Mouse (Mus musculus) kidney, adult 11 months (tissue): Measurements from ENCODE around the gene Rnf43.
A peak's percentile ranks its signal among the peaks of the same experiment; 100 is the strongest.

Experiments used
- DNase-seq: peaks from one replicate; pipeline ENCODE4 v3.0.0; 2022

Gene Rnf43

DNA sequence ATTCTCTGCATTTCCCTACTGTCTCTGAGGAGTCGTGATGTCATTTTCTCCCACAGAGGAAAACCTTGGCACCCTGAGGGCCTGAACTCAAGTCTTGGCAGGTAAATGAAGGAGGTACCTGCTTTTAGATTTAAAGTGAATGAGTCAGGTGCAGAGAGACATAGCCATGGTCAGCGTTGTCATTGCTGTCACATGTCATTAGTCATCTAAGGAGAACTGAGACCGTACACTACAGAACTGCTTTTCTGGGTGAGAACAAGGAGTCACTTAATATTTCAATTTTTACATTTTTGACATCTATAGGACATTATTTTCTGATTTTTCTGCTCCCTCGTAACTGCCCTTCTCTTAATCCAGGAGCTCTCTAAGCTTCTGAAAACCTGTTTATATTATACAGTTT is 16.0 kb downstream of the Rnf43 start:
- DNase-seq = no peak

DNA sequence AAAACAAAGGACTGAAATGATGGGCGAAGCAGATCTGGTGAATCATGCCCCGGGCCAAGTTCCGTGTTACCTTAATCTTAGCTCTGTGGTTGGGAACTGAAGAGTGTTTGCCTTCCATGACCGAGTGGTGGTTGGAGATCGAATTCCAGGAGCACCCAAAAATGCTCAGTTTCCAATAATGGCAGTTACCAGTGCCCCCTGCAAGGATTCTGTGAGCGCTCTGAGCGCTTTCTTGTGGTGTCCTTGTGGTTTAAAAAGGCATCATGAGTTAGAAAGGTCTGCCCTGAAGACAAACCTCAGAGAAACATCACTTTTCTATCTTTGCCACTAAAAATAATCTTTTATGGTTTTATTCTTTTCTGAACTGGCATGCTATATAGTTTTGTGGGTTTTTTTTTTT is 16.5 kb downstream of the Rnf43 start:
- no peak for DNase-seq

- no peak for DNase-seq
These were observed 18.3 kb downstream of the Rnf43 start for GRCm38 (mm10) chr11:87680786-87681185.

DNA sequence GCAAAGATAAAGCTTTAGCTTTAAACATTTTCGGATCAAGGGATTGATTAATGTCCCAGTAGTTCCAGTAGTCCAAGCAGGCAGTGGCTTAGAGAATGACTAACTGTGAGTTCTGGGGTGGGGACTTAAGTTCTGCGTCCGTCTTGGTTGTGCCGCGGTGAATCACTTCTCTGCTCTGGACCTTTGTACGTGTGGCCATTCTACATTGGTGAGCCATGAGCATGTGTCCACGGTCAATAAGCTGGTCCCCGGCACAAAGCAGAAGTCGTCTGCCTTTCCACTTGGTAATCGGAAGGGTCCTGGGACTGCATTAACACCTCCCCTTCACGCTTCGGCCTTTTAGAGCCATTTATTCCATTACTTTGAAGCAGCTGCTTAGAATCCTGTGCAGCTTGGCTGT is 19.6 kb downstream of the Rnf43 start:
- DNase-seq = no peak

DNA sequence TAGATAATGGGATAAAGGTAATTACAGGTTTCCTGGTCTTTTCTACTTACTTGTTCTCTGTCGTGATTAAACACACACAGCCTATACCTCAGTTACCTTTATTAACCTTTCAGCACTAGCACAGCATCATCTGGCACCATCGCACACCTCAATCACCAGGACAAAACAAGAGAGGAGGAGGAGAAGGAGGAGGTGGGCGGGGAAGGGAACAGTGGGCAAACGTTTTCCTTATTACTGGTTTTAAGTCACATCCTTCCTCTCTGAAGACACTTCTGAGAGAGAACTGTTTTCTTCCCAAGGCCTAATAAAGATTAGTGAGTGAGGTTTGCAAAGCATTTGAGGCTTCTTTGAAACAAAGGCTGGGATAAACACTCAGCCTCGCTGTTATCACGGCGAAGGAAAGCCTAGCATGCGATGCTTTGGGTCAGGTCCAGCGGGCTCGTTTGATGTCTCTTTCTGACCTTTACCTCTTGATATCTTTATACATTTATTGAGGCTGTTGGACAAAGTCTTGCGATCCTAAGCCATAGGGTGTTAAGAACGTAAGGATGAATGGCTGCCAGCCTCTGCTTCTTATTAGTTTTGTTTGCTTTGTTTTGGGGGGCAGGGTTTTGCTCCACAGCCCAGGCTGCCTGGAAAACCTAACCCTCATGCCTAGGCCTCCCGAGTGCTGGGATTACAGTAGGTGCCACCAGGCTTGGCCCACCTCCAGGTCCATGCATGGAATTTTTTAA is 20.5 kb downstream of the Rnf43 start:
- no peak for DNase-seq

- no peak for DNase-seq
These were observed 23.9 kb downstream of the Rnf43 start for GRCm38 (mm10) chr11:87686407-87686806.

- DNase-seq = no peak
These were observed 25.0 kb downstream of the Rnf43 start for GRCm38 (mm10) chr11:87687246-87688225.

- DNase-seq = no peak
These were observed 26.1 kb downstream of the Rnf43 start for GRCm38 (mm10) chr11:87688478-87689203.

- peak; percentile 81 for DNase-seq
These were observed 26.9 kb downstream of the Rnf43 start for GRCm38 (mm10) chr11:87689402-87689808.

- no peak for DNase-seq
These were observed 27.7 kb downstream of the Rnf43 start for GRCm38 (mm10) chr11:87690054-87690740.

DNA sequence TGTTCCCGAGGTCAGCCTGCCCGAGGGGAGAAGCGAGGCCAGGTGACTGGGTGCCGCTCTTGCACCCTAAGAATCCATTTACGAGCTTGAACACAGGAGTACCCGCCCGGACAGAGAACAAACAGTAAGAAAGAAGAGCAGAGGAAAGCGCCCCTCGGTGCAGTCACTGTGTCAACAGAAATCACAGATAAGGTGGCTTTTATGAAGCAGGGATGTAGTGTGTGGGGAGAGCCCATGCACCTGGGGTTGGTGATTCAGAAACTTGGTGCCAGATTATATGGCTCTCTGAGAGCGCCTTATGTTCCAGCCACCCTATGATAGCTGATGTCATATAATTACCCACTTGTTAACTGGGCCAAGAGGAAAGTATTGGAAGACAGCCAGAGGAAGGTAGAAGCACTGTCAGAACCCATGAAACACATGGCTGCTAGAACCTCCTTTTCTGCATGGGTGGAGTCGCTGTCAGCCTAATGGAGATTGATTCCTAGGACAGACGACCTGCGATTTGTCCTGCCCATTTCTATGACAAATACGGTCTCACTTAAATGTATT is 34.7 kb downstream of the Rnf43 start:
- DNase-seq = no peak

- no peak for DNase-seq
These were observed 35.6 kb downstream of the Rnf43 start for GRCm38 (mm10) chr11:87698126-87698525.

GRCm38 (mm10) chr11:87701108-87701507 is 38.6 kb downstream of the Rnf43 start:
- DNase-seq = no peak

GRCm38 (mm10) chr11:87701877-87702620 is 39.5 kb downstream of the Rnf43 start:
- DNase-seq = peak; percentile 36

DNA sequence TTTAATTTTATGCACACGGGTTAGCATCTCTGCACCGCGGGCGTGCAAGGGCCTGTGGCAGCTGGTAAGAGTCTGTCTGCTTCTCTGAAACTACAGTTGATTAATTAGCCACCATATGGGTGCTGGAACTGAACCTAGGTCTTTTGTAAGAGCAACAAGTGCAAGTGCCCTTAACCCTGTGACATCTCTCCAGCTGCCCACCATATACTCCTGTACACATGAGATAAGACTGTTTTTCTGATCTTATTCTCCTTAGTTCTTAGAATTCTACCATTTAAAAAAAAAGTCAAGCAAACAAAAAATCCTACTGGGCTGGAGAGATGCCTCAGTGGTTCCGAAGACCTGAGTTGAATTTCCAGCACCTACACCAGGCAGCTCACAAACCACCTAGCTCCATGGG is 41.1 kb downstream of the Rnf43 start:
- no peak for DNase-seq

DNA sequence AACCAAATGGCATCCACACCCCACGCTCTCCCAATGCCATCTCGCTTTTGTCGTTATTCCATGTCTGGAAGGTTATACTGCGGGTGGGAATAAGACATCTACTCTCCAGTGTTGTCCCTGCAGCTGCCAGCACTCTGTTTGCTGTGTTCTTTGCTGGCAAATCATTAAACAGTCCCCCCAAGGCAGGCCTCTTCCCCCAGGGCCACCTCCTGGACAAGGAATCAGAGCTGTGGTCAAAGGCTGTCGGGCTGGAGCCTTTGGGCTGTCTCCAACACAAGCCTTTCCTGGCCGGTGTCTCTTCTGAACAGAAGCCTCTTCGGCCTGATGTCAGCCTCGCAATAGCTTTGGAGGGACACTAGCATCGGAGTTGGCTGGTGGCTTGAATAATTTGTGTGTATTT is 41.8 kb downstream of the Rnf43 start:
- peak; percentile 73 for DNase-seq

- DNase-seq = no peak
These were observed 45.0 kb downstream of the Rnf43 start for GRCm38 (mm10) chr11:87707570-87707969.

- no peak for DNase-seq
These were observed 46.5 kb downstream of the Rnf43 start for GRCm38 (mm10) chr11:87708979-87709378.

GRCm38 (mm10) chr11:87709513-87710261 is 47.2 kb downstream of the Rnf43 start:
- peak; percentile 82 for DNase-seq

DNA sequence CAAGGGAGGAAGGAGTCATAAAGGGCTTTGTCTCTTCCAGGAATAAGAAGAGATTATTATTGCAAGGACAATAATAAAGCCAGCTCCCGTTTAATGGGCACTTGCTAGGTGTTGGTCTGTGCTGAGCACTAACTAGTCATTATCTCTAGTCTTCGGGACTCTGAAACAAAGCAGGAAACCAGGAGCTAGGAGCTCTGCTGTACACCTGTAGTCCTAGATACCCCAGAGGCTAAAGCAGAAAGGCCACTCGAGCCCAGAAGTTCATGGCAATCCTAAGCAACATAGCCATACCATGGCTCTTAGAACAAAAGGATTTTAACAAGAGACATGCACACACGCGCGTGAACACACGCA is 47.7 kb downstream of the Rnf43 start:
- DNase-seq = no peak

DNA sequence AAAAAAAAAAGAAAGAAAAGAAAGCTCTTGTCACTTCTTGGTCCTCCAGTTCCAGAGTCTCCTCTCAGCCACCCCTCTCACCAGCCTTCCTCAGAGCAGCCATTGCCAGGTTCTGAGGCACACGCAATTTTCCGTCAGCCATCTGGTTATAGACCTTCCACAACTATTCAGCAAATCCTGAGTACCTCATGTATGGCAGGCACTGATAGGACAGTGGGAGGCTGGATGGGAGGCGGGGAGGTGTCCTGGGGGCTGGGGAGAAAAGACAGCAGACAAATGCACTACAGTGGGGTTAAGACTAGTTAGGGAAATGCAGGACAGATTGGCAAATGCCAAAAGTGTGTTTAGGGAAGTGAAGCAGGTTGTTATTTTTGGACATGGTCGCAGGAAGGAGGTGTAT is 49.7 kb downstream of the Rnf43 start:
- DNase-seq = no peak
